Mouse (Mus musculus): ENCODE data around the gene Ikbkg.

- no peak for TF ChIP-seq POLR2A (IDR thresholded peaks at IDR 0.05; ENCODE audit: low read depth, low read length)
- no peak for TF ChIP-seq CTCF (IDR thresholded peaks at IDR 0.05; ENCODE audit: extremely low read depth, insufficient read depth, insufficient read length, insufficient replicate concordance)
Measured at GRCm38 (mm10) chrX:74424443-74424842, 31.4 kb downstream of the Ikbkg start.
